Mouse (Mus musculus): ENCODE results near the gene Ripor2. TPM values are rescaled to one million over a fixed set of nuclear protein-coding genes. Genes with fewer than 3 reads are reported as not detected.

The Ripor2 gene
- total RNA-seq, 2 experiments from 2014 or later = 7.1 to 15.5 TPM

Other genes with a start within 250 kb of the Ripor2 start
- gene Armh2, start 159.0 kb downstream of the Ripor2 start, total RNA-seq (2015; ENCODE audit: low replicate concordance) = not detected in 2 replicates
- not detected in 2 replicates for gene Armh2, start 159.0 kb downstream of the Ripor2 start, total RNA-seq (2017; ENCODE audit: low replicate concordance)
- 289 and 378 TPM in 2 replicates for gene Gmnn, start 179.7 kb downstream of the Ripor2 start, total RNA-seq (2015; ENCODE audit: low replicate concordance)
- 180 and 322 TPM in 2 replicates for gene Gmnn, start 179.7 kb downstream of the Ripor2 start, total RNA-seq (2017; ENCODE audit: low replicate concordance)
- gene BC005537, start 219.5 kb downstream of the Ripor2 start, total RNA-seq (2015; ENCODE audit: low replicate concordance) = 101 and 125 TPM in 2 replicates
- 68.5 and 78.0 TPM in 2 replicates for gene BC005537, start 219.5 kb downstream of the Ripor2 start, total RNA-seq (2017; ENCODE audit: low replicate concordance)
- 18.0 and 24.1 TPM in 2 replicates for gene Acot13, start 249.4 kb downstream of the Ripor2 start, total RNA-seq (2015; ENCODE audit: low replicate concordance)
- gene Acot13, start 249.4 kb downstream of the Ripor2 start, total RNA-seq (2017; ENCODE audit: low replicate concordance) = 22.7 and 26.2 TPM in 2 replicates
- gene Tdp2, start 249.5 kb downstream of the Ripor2 start, total RNA-seq (2015; ENCODE audit: low replicate concordance) = 40.0 and 51.6 TPM in 2 replicates
- 22.4 and 54.9 TPM in 2 replicates for gene Tdp2, start 249.5 kb downstream of the Ripor2 start, total RNA-seq (2017; ENCODE audit: low replicate concordance)

All from erythroid progenitor cell, adult 5-6 weeks (primary cell).